Mouse (Mus musculus) heart, postnatal 0 days (tissue): ENCODE data around the gene Snph. TPM values are rescaled to one million over a fixed set of nuclear protein-coding genes. Genes with fewer than 3 reads are reported as not detected.

ENCODE experiments used
- ATAC-seq: fragments of 200-750 bp; cut with Nextera tagmentation; 2 replicates; pipeline ENCODE4 v1.8.0; 2017; ENCODE audit warnings: low read depth, moderate number of reproducible peaks, moderate library complexity; ENCODE audit not compliant: insufficient read depth
- DNase-seq: peaks from one replicate; pipeline ENCODE4 v3.0.0-alpha.2; 2016; ENCODE audit warnings: low spot score
- H3K27ac ChIP-seq: fragments of 300-500 bp; sonication (generic); 2 replicates; pipeline ENCODE4 v1.5.1; 2014; ENCODE audit warnings: low read depth, mild to moderate bottlenecking
- H3K27me3 ChIP-seq: fragments of 300-500 bp; sonication (generic); 2 replicates; pipeline ENCODE4 v1.6.1; 2014; ENCODE audit warnings: low read length, mixed read lengths; ENCODE audit not compliant: control insufficient read depth, insufficient read depth
- H3K36me3 ChIP-seq: fragments of 300-500 bp; sonication (generic); replicated peaks from 2 replicates; pipeline ENCODE4 v1.6.1; 2014; ENCODE audit warnings: low read length, mixed read lengths; ENCODE audit not compliant: control insufficient read depth, insufficient read depth
- H3K4me1 ChIP-seq: fragments of 300-500 bp; sonication (generic); 2 replicates; pipeline ENCODE4 v1.6.1; 2014; ENCODE audit warnings: antibody characterized with exemption; ENCODE audit not compliant: control insufficient read depth, insufficient read depth
- H3K4me2 ChIP-seq: fragments of 300-500 bp; sonication (generic); 2 replicates; pipeline ENCODE4 v1.6.1; 2014; ENCODE audit warnings: low read depth, mild to moderate bottlenecking, low read length, moderate library complexity
- H3K4me3 ChIP-seq: fragments of 300-500 bp; sonication (generic); 2 replicates; pipeline ENCODE4 v1.5.1; 2014; ENCODE audit warnings: low read depth, low read length
- H3K9ac ChIP-seq: fragments of 300-500 bp; sonication (generic); replicated peaks from 2 replicates; pipeline ENCODE4 v1.6.1; 2014; ENCODE audit warnings: low read depth, low read length, mixed read lengths
- H3K9me3 ChIP-seq: fragments of 300-500 bp; sonication (generic); replicated peaks from 2 replicates; pipeline ENCODE4 v1.6.1; 2016; ENCODE audit warnings: low read length; ENCODE audit not compliant: control insufficient read depth
- CTCF ChIP-seq: IDR thresholded peaks from 2 replicates; pipeline ENCODE4 v1.5.1; 2016; ENCODE audit warnings: antibody characterized with exemption, control low read depth, low read depth
- EP300 ChIP-seq: IDR thresholded peaks from 2 replicates; pipeline ENCODE4 v1.6.1; 2016; ENCODE audit warnings: antibody characterized with exemption, low read depth
- WGBS: fragments of 180-500 bp; shearing (Covaris S2); extraction: QIAGEN DNeasy Blood & Tissue Kit; methylation state at CpG from one replicate; pipeline ENCODE4 v1.1.7; 2014; 5-methylcytosine and 5-hydroxymethylcytosine counted together
- polyA plus RNA-seq: library from polyadenylated mRNA; unstranded; fragments of >200 nt; fragmentation: Nextera tagmentation; extraction: Ambion mirVana; gene quantifications from 2 replicates; pipeline ENCODE4 v1.2.1, GENCODE M21; 2015
- total RNA-seq: library from RNA; depleted of rRNA; stranded (reverse); fragments of >200 nt; gene quantifications from 2 replicates; pipeline ENCODE4 v1.2.3, GENCODE M21; 2014; ENCODE audit warnings: low replicate concordance; rRNA removed

Snph gene
- total and polyA plus RNA-seq, 2 experiments from 2014 or later: 0.05 to 0.11 TPM

- no peak for ATAC-seq
- no peaks in the 10 kb centered on the region for H3K27me3 ChIP-seq
- TF ChIP-seq CTCF (no peak), EP300 (no peak)
- H3K27ac ChIP-seq: no peak overlapping the region
- DNase-seq: no peak
- peaks cover 54% of the 10 kb centered on the region for H3K36me3 ChIP-seq
- H3K9ac ChIP-seq: no peak overlapping the region
- WGBS: 75% methylated on average over 4 of the region's 4 CpGs
- H3K4me1 ChIP-seq: peaks cover 47% of the 10 kb centered on the region
- H3K4me3 ChIP-seq: peak overlapping the region; percentile 8; the same call in 1 of the 2 replicates
- H3K9me3 ChIP-seq: no peaks in the 10 kb centered on the region
- H3K4me2 ChIP-seq: peak overlapping the region; percentile 67
Observed at GRCm38 (mm10) chr2:151546571-151546970, 85.8 kb downstream of the Snph start.

GRCm38 (mm10) chr2:151544673-151545072, 87.7 kb downstream of the Snph start:
- Histone ChIP-seq H3K4me2 (peak overlapping the region; percentile 67), H3K9ac (0 out of 2 replicates have a peak overlapping the region, but pooled peaks have one; percentile 12), H3K36me3 (peaks cover 36% of the 10 kb centered on the region), H3K27ac (peak overlapping the region; percentile 33), H3K9me3 (no peaks in the 10 kb centered on the region), H3K27me3 (no peaks in the 10 kb centered on the region), H3K4me3 (peak overlapping the region; percentile 80), H3K4me1 (peaks cover 36% of the 10 kb centered on the region)
- no peak for TF ChIP-seq CTCF
- TF ChIP-seq EP300: no peak
- 38% methylated on average over 6 of the region's 6 CpGs for WGBS
- no peak for ATAC-seq
- DNase-seq: no peak

- Histone ChIP-seq H3K27me3 (no peaks in the 10 kb centered on the region), H3K9ac (peak overlapping the region; percentile 85), H3K4me1 (peaks cover 26% of the 10 kb centered on the region), H3K36me3 (peaks cover 31% of the 10 kb centered on the region), H3K9me3 (no peaks in the 10 kb centered on the region), H3K27ac (peak overlapping the region; percentile 95), H3K4me2 (peak overlapping the region; percentile 67), H3K4me3 (peak overlapping the region; percentile 80)
- DNase-seq (peak; percentile 57), ATAC-seq (peak; percentile 14)
- TF ChIP-seq CTCF (no peak), EP300 (peak; percentile 77; the same call in 1 of the 2 replicates)
- WGBS: under 1% methylated on average over 21 of the region's 21 CpGs
Observed at GRCm38 (mm10) chr2:151543063-151543895, 89.1 kb downstream of the Snph start.

DNA sequence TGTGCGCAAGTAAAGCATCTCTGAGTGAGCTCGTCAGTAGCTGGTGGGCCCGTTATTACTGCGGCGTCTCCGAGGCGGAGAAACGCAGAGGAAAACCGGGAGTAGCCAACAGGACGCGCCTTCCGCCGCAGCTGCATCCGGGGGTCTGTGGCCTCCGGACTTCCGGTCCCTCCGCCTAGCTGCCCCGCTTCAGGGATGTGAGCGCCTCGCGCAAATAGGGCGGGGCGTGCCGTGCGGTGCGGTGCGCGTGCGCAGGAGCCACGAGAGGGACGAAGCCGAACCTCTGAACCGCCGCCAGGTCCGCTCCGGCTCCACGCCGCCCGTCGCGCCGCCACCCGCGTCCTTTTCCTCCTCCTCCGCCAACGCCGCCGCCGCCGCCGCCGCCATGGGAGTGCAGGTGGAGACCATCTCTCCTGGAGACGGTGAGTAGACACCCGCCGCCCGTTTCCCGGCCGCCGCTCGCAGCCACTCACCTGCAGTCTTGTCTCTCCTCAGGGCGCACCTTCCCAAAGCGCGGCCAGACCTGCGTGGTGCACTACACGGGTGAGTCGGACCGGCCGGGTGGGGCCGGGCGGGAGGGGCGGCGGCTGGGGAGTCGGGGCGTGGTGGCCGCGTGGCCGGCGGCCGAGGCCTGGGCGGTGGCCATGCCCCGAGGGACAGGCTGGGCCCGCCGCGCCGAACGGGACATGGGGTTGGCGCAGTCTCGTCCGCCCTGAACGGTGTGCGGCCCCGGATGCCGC, 89.9 kb downstream of the Snph start, which contains the start of gene Fkbp1a:
Gene Fkbp1a (plus strand): TSS at position 161 of the 740 bp plus-strand sequence.
- no peaks in the 10 kb centered on the region for H3K9me3 ChIP-seq
- H3K4me3 ChIP-seq: peak within 1 kb of the TSS; percentile 80
- peak within 1 kb of the TSS; percentile 67 for H3K4me2 ChIP-seq
- ATAC-seq (peak; percentile 97), DNase-seq (peak; percentile 90)
- H3K36me3 ChIP-seq: peaks cover 26% of the 10 kb centered on the region
- peaks cover 22% of the 10 kb centered on the region for H3K4me1 ChIP-seq
- no peak for TF ChIP-seq CTCF
- TF ChIP-seq EP300: peak; percentile 97
- peak within 1 kb of the TSS; percentile 95 for H3K27ac ChIP-seq
- peak within 1 kb of the TSS; percentile 85 for H3K9ac ChIP-seq
- WGBS: under 1% methylated on average over 68 of the region's 93 CpGs
- no peaks in the 10 kb centered on the region for H3K27me3 ChIP-seq

Other genes starting within 250 kb of the Snph start
- not detected in 2 replicates for gene 4921509C19Rik, start 156.4 kb downstream of the Snph start, total RNA-seq
- gene 4921509C19Rik, start 156.4 kb downstream of the Snph start, polyA plus RNA-seq: not detected in 2 replicates
- gene Nsfl1c, start 138.4 kb downstream of the Snph start, total RNA-seq: 37.7 and 41.7 TPM in 2 replicates
- gene Nsfl1c, start 138.4 kb downstream of the Snph start, polyA plus RNA-seq: 115 and 117 TPM in 2 replicates
- 71.3 and 72.5 TPM in 2 replicates for gene Fkbp1a, start 90.1 kb downstream of the Snph start, total RNA-seq
- 454 and 476 TPM in 2 replicates for gene Fkbp1a, start 90.1 kb downstream of the Snph start, polyA plus RNA-seq
- 1.7 and 8.0 TPM in 2 replicates for gene Sdcbp2, start 60.0 kb downstream of the Snph start, total RNA-seq
- 1.8 and 2.2 TPM in 2 replicates for gene Sdcbp2, start 60.0 kb downstream of the Snph start, polyA plus RNA-seq
- gene Rad21l, start 35.9 kb upstream of the Snph start, total RNA-seq: not detected in 2 replicates
- not detected in 2 replicates for gene Rad21l, start 35.9 kb upstream of the Snph start, polyA plus RNA-seq
- gene Tmem74b, start 69.4 kb upstream of the Snph start, total RNA-seq: 1.2 and 1.6 TPM in 2 replicates
- 3.6 and 3.8 TPM in 2 replicates for gene Tmem74b, start 69.4 kb upstream of the Snph start, polyA plus RNA-seq
- gene Psmf1, start 111.6 kb upstream of the Snph start, total RNA-seq: 32.3 and 37.6 TPM in 2 replicates
- 31.4 and 32.6 TPM in 2 replicates for gene Psmf1, start 111.6 kb upstream of the Snph start, polyA plus RNA-seq
- gene Rspo4, start 210.3 kb upstream of the Snph start, total RNA-seq: not detected in 2 replicates
- not detected in 2 replicates for gene Rspo4, start 210.3 kb upstream of the Snph start, polyA plus RNA-seq